Mouse (Mus musculus): ENCODE measurements around the gene Dgki.

GRCm38 (mm10) chr6:36904911-36905310 lies 395.1 kb downstream of the Dgki start:
- TF ChIP-seq CTCF (IDR thresholded peaks at IDR 0.05; ENCODE audit: low read depth, low read length) (no peak), POLR2A (IDR thresholded peaks at IDR 0.05; ENCODE audit: borderline replicate concordance, low read depth, low read length) (no peak)
